Mouse (Mus musculus): ENCODE measurements around the gene Nccrp1. TPM values are rescaled to one million over a fixed set of nuclear protein-coding genes. Genes with fewer than 3 reads are reported as not detected.
A peak's percentile ranks its signal among the peaks of the same experiment; 100 is the strongest.

Gene Nccrp1
- polyA plus RNA-seq, 1 experiment from 2014 or later: not detected

DNA sequence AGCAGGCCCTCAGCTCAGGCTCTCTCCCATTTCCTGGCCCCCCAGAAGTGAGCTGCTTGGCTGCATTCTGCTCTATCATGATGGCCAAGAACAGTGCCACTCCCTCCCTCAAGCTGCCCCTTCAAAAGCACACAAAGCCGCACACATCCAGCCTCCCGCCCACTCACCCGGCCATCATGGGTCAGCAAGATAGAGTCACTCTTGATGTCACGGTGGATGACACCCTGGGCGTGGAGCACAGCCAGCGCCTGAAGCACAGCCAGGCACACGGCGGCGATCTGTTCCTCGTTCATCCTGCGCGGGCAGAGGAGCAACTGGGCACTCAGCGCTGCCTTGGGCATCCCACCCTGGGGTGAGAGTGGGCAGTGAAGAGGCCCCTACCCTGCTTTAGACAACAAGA lies 15.3 kb upstream of the Nccrp1 start:
- Histone ChIP-seq H3K4me1 (no peaks in the 10 kb centered on the region), H3K36me3 (replicated peaks) (peaks cover 95% of the 10 kb centered on the region), H3K27ac (no peak overlapping the region), H3K9me3 (no peaks in the 10 kb centered on the region), H3K4me3 (no peak overlapping the region), H3K27me3 (ENCODE audit: poor library complexity, severe bottlenecking) (no peaks in the 10 kb centered on the region)
- DNase-seq (ENCODE audit: extremely low spot score, low spot score): no peak
- 94% methylated on average over 13 of the region's 13 CpGs for WGBS

DNA sequence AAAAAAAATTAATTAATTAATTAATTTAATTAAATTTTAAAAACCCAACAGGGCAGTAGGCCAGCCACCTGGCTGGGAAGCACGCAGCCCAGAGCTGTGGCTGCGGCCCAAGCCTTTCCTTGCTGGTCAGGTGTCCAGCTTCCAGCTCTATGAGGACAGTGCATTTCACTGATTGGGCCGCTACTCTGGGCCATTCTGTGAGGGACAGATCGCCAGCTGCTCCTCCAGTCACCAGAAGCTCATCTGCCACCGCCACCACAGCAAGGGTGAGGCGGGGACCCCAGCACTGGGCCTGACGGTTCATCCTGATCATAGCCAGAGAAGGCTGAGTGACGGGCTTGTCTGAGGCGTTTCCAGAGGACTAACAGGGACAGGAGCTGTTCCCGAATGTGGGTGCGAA lies 14.9 kb upstream of the Nccrp1 start:
- Histone ChIP-seq H3K4me3 (no peak overlapping the region), H3K27ac (no peak overlapping the region), H3K4me1 (no peaks in the 10 kb centered on the region), H3K9me3 (no peaks in the 10 kb centered on the region), H3K27me3 (ENCODE audit: poor library complexity, severe bottlenecking) (no peaks in the 10 kb centered on the region), H3K36me3 (replicated peaks) (peaks cover 91% of the 10 kb centered on the region)
- no peak for DNase-seq (ENCODE audit: extremely low spot score, low spot score)
- WGBS: 95% methylated on average over 11 of the region's 11 CpGs

DNA sequence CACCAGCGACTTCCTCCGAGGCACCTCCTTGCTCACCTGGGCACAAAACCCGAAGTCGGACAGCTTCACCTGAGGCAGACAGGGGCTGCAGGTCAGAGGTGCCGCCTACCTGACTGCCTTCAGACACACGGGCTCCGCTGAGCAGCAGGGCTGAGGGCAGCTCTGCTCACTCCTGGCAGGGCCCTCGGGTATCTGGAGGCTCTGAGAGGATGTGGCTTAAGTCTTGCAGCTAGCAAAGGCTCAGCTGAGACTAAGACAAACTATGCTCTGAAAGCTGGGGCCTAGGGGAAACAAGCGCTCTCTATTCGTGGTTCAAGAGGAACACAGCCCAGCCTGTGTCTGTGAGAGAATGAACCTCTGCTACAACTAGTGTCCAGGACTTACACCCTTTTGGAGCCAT lies 13.8 kb upstream of the Nccrp1 start:
- no peak overlapping the region for H3K27ac ChIP-seq
- H3K9me3 ChIP-seq: no peaks in the 10 kb centered on the region
- 94% methylated on average over 10 of the region's 10 CpGs for WGBS
- H3K27me3 ChIP-seq (ENCODE audit: poor library complexity, severe bottlenecking): no peaks in the 10 kb centered on the region
- H3K4me1 ChIP-seq: peaks cover 9% of the 10 kb centered on the region
- no peak overlapping the region for H3K4me3 ChIP-seq
- no peak for DNase-seq (ENCODE audit: extremely low spot score, low spot score)
- peaks cover 80% of the 10 kb centered on the region for H3K36me3 ChIP-seq (replicated peaks)

DNA sequence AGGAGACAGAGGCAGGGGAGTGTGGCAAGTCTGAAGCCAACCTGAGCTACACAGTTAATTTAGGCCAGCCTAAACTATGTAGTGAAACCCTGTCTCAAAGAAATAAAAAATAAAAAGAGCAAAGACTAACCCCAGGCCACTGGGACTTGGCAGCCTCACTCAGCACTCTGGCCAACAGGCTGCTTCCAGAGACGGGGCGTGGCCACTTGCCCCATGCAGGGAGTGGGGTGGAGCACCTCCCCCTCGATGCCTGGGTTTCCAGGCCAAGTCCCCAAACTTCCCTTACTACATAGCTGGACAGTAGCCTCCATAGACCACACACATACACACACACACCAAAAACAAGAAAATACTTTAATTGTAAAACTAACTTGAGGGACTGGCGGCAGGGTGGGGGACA lies 11.4 kb upstream of the Nccrp1 start:
- Histone ChIP-seq H3K27me3 (ENCODE audit: poor library complexity, severe bottlenecking) (no peaks in the 10 kb centered on the region), H3K4me1 (peaks cover 14% of the 10 kb centered on the region), H3K4me3 (no peak overlapping the region), H3K36me3 (replicated peaks) (peaks cover 56% of the 10 kb centered on the region), H3K27ac (no peak overlapping the region), H3K9me3 (no peaks in the 10 kb centered on the region)
- no peak for DNase-seq (ENCODE audit: extremely low spot score, low spot score)
- WGBS: 76% methylated on average over 4 of the region's 4 CpGs

DNA sequence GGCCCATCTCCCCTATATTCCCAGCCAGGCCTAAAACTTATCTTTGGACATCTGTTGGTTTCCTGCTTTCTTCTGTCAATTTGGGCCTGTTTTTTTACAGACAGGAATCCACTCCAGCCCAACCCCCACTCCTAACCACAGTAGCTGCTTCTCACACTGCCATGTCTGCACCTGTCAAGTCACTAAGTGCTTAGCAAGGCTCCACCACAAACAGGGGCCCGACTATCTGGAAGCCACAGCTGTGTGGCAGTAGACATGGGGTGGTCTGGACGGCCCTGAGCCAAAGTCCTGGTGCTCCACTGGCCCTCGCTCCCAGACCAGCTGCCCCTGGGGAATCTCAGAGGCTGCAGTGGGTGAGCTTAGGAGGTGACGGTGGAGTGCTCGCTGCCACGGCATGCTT lies 10.7 kb upstream of the Nccrp1 start:
- DNase-seq (ENCODE audit: extremely low spot score, low spot score): no peak
- H3K4me1 ChIP-seq: peaks cover 14% of the 10 kb centered on the region
- H3K27me3 ChIP-seq (ENCODE audit: poor library complexity, severe bottlenecking): no peaks in the 10 kb centered on the region
- H3K27ac ChIP-seq: no peak overlapping the region
- H3K9me3 ChIP-seq: peaks cover 6% of the 10 kb centered on the region; the same call in 1 of the 2 replicates
- 87% methylated on average over 6 of the region's 6 CpGs for WGBS
- peaks cover 48% of the 10 kb centered on the region for H3K36me3 ChIP-seq (replicated peaks)
- no peak overlapping the region for H3K4me3 ChIP-seq

DNA sequence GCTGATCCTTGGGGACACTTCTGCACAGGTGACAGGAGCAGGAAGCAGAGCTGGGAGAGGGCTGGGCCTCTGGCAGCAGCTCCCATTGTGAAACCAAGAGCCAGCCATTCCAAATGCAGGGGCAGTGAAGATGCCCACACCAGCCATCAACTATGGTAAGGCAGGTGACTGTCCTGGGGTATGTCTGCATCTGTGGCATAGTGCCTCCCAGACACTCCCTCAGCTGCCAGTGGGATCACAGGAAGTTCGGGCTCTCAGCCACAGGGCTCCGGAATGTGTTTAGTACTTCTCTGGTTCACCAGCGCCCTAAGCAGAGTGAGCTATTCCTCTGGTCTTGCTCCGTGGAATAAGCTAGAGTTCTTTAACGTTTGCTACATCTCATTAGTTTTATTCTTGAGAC lies 10.0 kb upstream of the Nccrp1 start:
- DNase-seq (ENCODE audit: extremely low spot score, low spot score): no peak
- peaks cover 42% of the 10 kb centered on the region for H3K36me3 ChIP-seq (replicated peaks)
- H3K4me1 ChIP-seq: peaks cover 14% of the 10 kb centered on the region
- H3K27ac ChIP-seq: no peak overlapping the region
- no peak overlapping the region for H3K4me3 ChIP-seq
- 87% methylated on average over 5 of the region's 5 CpGs for WGBS
- peaks cover 11% of the 10 kb centered on the region; the same call in 1 of the 2 replicates for H3K9me3 ChIP-seq
- no peaks in the 10 kb centered on the region for H3K27me3 ChIP-seq (ENCODE audit: poor library complexity, severe bottlenecking)

DNA sequence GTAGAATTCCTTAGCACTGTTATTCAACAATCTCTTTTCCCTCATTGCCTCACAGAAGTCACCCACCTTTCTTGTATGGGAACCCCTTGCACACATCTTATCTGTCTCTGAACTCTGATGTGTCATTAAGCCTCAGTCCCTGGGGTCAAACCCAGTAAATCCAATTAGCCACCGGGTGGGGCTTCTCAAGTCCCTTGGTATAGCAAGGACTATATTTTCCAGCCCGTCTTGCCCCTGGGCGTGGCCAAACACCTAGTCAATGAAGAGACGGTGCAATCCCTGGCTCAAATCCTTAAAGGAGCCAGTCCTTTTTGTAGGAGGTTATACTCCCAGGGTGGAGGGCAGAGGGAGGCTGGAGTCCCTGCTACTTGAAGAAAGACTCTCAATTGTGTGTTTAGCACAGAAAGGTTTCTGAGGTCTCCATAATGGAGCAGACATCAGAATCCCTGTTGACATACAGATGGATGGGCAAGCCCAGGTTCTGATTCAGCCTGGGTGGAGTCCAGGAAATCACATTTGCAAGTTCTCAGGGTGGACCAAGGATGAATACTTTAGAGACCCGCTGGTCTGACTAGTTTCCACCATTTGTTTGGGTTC lies 9.0 kb upstream of the Nccrp1 start:
- Histone ChIP-seq H3K36me3 (replicated peaks) (peaks cover 33% of the 10 kb centered on the region), H3K27me3 (ENCODE audit: poor library complexity, severe bottlenecking) (no peaks in the 10 kb centered on the region), H3K9me3 (peaks cover 11% of the 10 kb centered on the region; the same call in 1 of the 2 replicates), H3K4me1 (peaks cover 14% of the 10 kb centered on the region), H3K27ac (no peak overlapping the region), H3K4me3 (no peak overlapping the region)
- DNase-seq (ENCODE audit: extremely low spot score, low spot score): no peak
- WGBS: 19% methylated on average over 5 of the region's 5 CpGs

DNA sequence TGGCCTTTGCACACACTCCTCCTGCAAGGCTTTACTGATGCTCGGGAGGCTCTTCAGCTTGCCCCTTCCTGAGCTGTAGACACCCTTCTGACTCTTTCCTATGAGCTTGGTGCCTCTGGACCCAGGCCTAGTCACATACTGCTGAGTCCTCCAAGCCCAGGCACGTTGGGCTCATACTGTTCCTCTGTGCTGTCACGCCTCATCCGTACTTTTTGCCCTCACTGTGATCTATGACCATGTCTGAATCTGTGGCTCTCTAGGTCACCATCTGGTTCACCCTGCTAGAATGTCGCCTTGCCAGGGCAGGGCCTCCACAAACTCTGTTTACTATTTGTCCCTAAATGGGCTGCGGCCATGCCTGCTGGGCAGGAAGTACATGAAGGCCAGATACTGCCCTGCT lies 6.0 kb upstream of the Nccrp1 start:
- Histone ChIP-seq H3K9me3 (peaks cover 11% of the 10 kb centered on the region; the same call in 1 of the 2 replicates), H3K4me3 (no peak overlapping the region), H3K27ac (no peak overlapping the region), H3K27me3 (ENCODE audit: poor library complexity, severe bottlenecking) (peaks cover 3% of the 10 kb centered on the region), H3K4me1 (peaks cover 14% of the 10 kb centered on the region), H3K36me3 (replicated peaks) (peaks cover 5% of the 10 kb centered on the region)
- 89% methylated on average over 6 of the region's 6 CpGs for WGBS
- no peak for DNase-seq (ENCODE audit: extremely low spot score, low spot score)

DNA sequence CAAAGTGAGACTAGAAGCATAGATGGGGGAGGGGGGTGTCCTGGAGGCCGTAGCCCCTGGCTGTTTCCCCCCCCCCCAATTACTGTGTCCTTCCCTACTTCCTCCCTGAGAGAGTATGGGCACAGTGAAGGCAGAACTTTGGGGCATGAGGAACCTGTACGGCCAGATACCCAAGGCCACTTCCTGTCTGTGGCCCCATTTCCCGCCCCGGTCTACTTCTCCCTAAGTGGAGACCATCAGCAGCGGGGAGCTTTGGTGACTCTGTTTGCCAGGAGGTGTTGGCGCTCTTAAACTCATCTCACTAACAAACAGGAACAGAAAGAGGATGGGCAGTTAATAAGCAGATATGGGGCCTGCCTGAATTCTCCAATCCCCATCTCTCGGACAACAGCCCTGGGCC lies 574 bp upstream of the Nccrp1 start:
- DNase-seq (ENCODE audit: extremely low spot score, low spot score): no peak
- Histone ChIP-seq H3K27me3 (ENCODE audit: poor library complexity, severe bottlenecking) (peaks cover 56% of the 10 kb centered on the region), H3K27ac (no peak overlapping the region), H3K4me1 (peaks cover 40% of the 10 kb centered on the region), H3K9me3 (peaks cover 4% of the 10 kb centered on the region; the same call in 1 of the 2 replicates), H3K4me3 (no peak overlapping the region), H3K36me3 (replicated peaks) (no peaks in the 10 kb centered on the region)
- WGBS: 70% methylated on average over 7 of the region's 7 CpGs

DNA sequence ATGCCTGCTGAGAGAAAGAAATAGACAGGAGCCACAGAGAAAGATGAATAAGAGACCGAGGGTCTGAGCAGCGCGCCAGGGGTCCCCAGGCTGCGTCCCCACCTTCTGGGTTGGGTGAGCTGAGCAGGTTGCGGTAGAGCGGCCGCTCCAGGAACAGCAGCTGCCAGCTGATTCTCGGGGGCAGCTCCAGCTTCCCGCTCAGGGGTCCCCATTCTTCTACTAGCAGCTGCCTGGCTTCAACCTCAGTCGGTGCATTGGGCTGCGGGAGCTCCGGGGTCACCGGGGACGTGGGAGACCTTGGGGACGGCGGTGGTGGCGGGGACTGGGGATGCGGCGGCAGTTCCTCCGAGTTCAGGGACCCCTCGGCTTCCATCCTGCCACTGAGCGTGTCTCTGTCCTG lies 405 bp downstream of the Nccrp1 start:
- no peak for DNase-seq (ENCODE audit: extremely low spot score, low spot score)
- Histone ChIP-seq H3K27me3 (ENCODE audit: poor library complexity, severe bottlenecking) (peaks cover 56% of the 10 kb centered on the region), H3K4me3 (peak overlapping the region; percentile 47), H3K4me1 (peaks cover 40% of the 10 kb centered on the region), H3K27ac (peak overlapping the region; percentile 60; the same call in 1 of the 2 replicates), H3K36me3 (replicated peaks) (no peaks in the 10 kb centered on the region), H3K9me3 (no peaks in the 10 kb centered on the region)
- 2% methylated on average over 22 of the region's 22 CpGs for WGBS

DNA sequence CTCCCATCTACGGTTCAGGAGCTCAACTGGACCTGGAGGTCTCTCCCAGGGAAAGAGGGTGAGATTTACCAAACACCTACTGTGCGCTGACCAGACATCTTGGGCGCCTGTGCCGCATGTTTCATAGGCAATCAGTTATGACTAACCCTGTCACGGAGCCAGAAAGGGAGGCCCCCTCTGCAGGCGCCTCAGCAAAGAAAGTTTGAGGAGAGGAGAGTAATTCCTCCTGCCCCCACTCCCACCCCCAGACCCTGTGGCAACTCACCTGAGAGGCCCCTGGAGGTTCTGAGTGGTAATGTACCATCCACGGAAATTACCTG lies 1.2 kb downstream of the Nccrp1 start:
- H3K4me1 ChIP-seq: peaks cover 40% of the 10 kb centered on the region
- H3K4me3 ChIP-seq: no peak overlapping the region
- DNase-seq (ENCODE audit: extremely low spot score, low spot score): no peak
- H3K27ac ChIP-seq: no peak overlapping the region
- no peaks in the 10 kb centered on the region for H3K36me3 ChIP-seq (replicated peaks)
- peaks cover 56% of the 10 kb centered on the region for H3K27me3 ChIP-seq (ENCODE audit: poor library complexity, severe bottlenecking)
- WGBS: 38% methylated on average over 7 of the region's 7 CpGs
- H3K9me3 ChIP-seq: no peaks in the 10 kb centered on the region

DNA sequence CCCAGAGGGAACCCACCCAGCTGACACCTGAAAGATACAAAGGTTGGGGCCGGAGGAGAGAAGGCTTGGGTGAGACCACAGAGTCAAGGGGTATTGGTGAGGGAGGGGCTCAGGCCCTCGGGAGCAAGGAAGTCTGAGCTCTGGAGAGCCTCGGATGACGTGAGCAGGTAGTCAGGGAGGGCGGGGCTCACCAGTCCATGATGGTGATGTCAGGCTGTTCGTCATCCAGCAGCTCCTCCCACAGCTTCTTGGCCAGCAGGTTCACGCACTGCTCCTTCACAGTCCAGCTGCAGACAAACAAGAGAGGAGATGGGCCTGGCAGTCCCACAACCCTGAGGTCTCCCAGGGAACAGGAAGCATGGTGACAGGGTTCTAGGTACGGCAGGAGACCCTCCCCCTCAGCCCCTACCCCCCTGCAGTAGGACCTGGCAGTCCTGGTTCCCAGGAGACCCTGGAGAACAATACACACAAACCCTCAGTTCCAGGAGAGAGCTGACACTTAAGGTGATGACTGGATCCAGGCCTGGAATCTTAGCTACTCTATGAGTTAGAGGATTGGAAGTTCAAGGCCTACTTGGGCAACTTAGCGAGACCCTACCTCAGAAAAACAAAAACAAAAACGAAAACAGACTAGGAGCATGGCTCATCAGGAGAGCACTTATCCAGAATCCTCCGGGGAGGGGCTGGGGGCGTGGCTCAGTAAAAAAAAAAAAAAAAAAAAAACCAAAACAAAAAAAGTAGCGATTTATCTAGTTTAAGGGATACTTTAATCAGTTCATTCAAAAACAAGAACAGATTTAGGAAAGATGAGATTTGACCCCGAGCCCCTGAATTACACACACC lies 1.8 kb downstream of the Nccrp1 start:
- WGBS: 26% methylated on average over 14 of the region's 14 CpGs
- Histone ChIP-seq H3K36me3 (replicated peaks) (no peaks in the 10 kb centered on the region), H3K27ac (no peak overlapping the region), H3K27me3 (ENCODE audit: poor library complexity, severe bottlenecking) (peaks cover 56% of the 10 kb centered on the region), H3K4me1 (peaks cover 40% of the 10 kb centered on the region), H3K9me3 (no peaks in the 10 kb centered on the region), H3K4me3 (no peak overlapping the region)
- peak; percentile 41 for DNase-seq (ENCODE audit: extremely low spot score, low spot score)

DNA sequence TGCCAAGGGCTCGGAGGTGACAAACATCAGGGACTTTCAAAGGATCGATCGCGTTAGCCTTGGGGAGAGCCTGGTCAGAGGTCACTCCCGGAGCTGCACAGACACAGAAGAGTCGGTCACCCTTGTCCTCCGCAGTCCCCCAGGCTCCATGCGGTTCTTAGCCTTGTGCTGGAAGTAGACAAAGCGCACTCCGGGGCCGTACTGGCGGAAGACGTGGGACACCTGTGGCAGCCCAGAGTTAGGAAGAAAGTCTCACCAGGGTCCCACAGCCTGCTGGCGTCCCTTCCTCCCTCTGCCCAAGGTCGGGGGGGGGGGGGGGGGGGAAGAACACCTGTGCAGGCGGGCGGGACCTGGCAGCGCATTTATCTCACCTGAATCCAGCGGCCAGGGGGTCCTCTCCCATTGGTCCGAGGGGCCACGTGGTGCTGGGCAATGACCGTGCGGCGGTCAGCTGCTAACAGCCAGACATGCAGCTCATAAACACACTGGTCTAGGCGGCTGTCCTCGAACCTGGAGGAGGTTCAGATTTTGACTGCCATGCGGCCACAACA lies 2.9 kb downstream of the Nccrp1 start:
- Histone ChIP-seq H3K27ac (peak overlapping the region; percentile 51), H3K4me1 (peaks cover 40% of the 10 kb centered on the region), H3K36me3 (replicated peaks) (no peaks in the 10 kb centered on the region), H3K4me3 (peak overlapping the region; percentile 50), H3K27me3 (ENCODE audit: poor library complexity, severe bottlenecking) (peaks cover 56% of the 10 kb centered on the region), H3K9me3 (no peaks in the 10 kb centered on the region)
- 4% methylated on average over 27 of the region's 27 CpGs for WGBS
- DNase-seq (ENCODE audit: extremely low spot score, low spot score): peak; percentile 46
